In genomic region chr19:43647261-43647660, GRCm38 (mm10) we compare ENCODE assay signal across 28 mouse cellular contexts. TPM values are rescaled to one million over a fixed set of nuclear protein-coding genes. Genes with fewer than 3 reads are reported as not detected.
DNase-seq lines count a peak whose midpoint lies in the region; ATAC-seq and TF ChIP-seq lines count a peak whose summit lies in the region.
"Had no signal": no experiment of that assay in that cellular context is flagged by ENCODE, and none has a peak within 500 bp of the region (broad histone marks: within the 10 kb centered on the region; RNA-seq: fewer than 3 reads in every experiment).

No protein-coding gene starts in this region.

- peaks cover 33% of the 10 kb centered on the region; the same call in 1 of the 2 replicates for H3K4me1 ChIP-seq in spleen, adult 2 months (ENCODE audit: control insufficient read depth, insufficient read depth, insufficient read length)
- peaks cover 19% of the 10 kb centered on the region for H3K4me1 ChIP-seq in bone marrow, adult 2 months (ENCODE audit: control insufficient read depth, insufficient read depth, low read length)
- H3K4me1 ChIP-seq: embryonic facial prominence, embryonic 12.5 days; hindbrain, embryonic 12.5 days; hindbrain, embryonic 15.5 days had no signal

- TF ChIP-seq POLR2A in spleen, adult 2 months (IDR thresholded peaks at IDR 0.05; ENCODE audit: low read depth, low read length): no peak; the same call in 1 of the 2 replicates
- TF ChIP-seq POLR2A in bone marrow, adult 2 months (IDR thresholded peaks at IDR 0.05; ENCODE audit: borderline replicate concordance, control insufficient read depth, low read depth, low read length): no peak

- no peaks in the 10 kb centered on the region for H3K36me3 ChIP-seq in spleen, adult 2 months (ENCODE audit: control insufficient read depth, insufficient read depth, low read length)
- H3K36me3 ChIP-seq: embryonic facial prominence, embryonic 12.5 days; embryonic facial prominence, embryonic 15.5 days; hindbrain, embryonic 12.5 days; hindbrain, embryonic 15.5 days had no signal

- H3K27ac ChIP-seq in spleen, adult 2 months (ENCODE audit: insufficient read depth, low read length): peak overlapping the region; percentile 89
- peak overlapping the region; percentile 66; the same call in 1 of the 2 replicates for H3K27ac ChIP-seq in bone marrow, adult 2 months (ENCODE audit: control insufficient read depth, insufficient read depth, low read depth, low read length, poor library complexity)
- H3K27ac ChIP-seq: embryonic facial prominence, embryonic 12.5 days; embryonic facial prominence, embryonic 15.5 days; gastrocnemius, adult 2 months; hindbrain, embryonic 12.5 days; hindbrain, embryonic 15.5 days had no signal

- no peaks in the 10 kb centered on the region for H3K27me3 ChIP-seq in spleen, adult 2 months (ENCODE audit: control insufficient read depth, insufficient read depth, low read length)
- H3K27me3 ChIP-seq: hindbrain, embryonic 12.5 days; hindbrain, embryonic 15.5 days had no signal

- 26% methylated on average over 9 of the region's 9 CpGs for WGBS in spleen, adult 2 months
- WGBS in bone marrow, adult 2 months: 28% methylated on average over 9 of the region's 9 CpGs

- ATAC-seq in neutrophil, adult 5-6 weeks (ENCODE audit: extremely low read depth, insufficient number of reproducible peaks, low FRiP score, poor library complexity, severe bottlenecking): peak; percentile 31; the same call in 1 of the 2 replicates
- ATAC-seq: CD4-positive, CD25-positive, alpha-beta regulatory T cell, adult 4 months; forebrain, embryonic 14.5 days; forebrain, postnatal 0 days had no signal

- peak overlapping the region; percentile 41; the same call in 1 of the 2 replicates for H3K4me3 ChIP-seq in spleen, adult 2 months (ENCODE audit: extremely low read depth, insufficient read depth, insufficient read length)
- H3K4me3 ChIP-seq in bone marrow, adult 2 months (replicated peaks; ENCODE audit: control insufficient read depth, low read depth, low read length): no peak overlapping the region
- H3K4me3 ChIP-seq: embryonic facial prominence, embryonic 12.5 days; embryonic facial prominence, embryonic 15.5 days; gastrocnemius, adult 2 months; hindbrain, embryonic 12.5 days; hindbrain, embryonic 15.5 days had no signal

- no peak for TF ChIP-seq CTCF in spleen, adult 2 months (IDR thresholded peaks at IDR 0.05; ENCODE audit: extremely low read depth, insufficient read depth, insufficient read length, insufficient replicate concordance)
- TF ChIP-seq CTCF in bone marrow, adult 2 months (IDR thresholded peaks at IDR 0.05; ENCODE audit: control insufficient read depth, insufficient read depth, low read length): no peak

- DNase-seq in spleen, adult 2 months (ENCODE audit: low read depth in 1 of 2, low spot score in 2 of 2): peak; percentile 24 to 26
- no peak for DNase-seq in spleen, adult 18-20 months
- DNase-seq in layer of hippocampus, adult 9-11 months: no peak
- no peak for DNase-seq in liver
- DNase-seq: adrenal gland, adult 8-10 months; adrenal gland, postnatal 25 days; cerebellum, adult 11 months; cerebellum, adult 2 months; cerebellum, adult 9-11 months; cerebellum, postnatal 25 days; forebrain, postnatal 0 days; gastrocnemius, adult 2 months; gastrocnemius, postnatal 14 days had no signal

RNA-seq across cellular contexts. Expression of gene Slc25a28, which starts 27.4 kb away (rescaled TPM):
- 56.4 and 76.9 TPM in 2 replicates for polyA plus RNA-seq in spleen, adult 2 months (2012; rRNA removed)
- polyA plus RNA-seq in bone marrow, adult 2 months (2011; ENCODE audit: insufficient read depth, insufficient read length, low replicate concordance, missing spikeins): 55.6 and 92.8 TPM in 2 replicates
- 89.6 and 93.3 TPM in 2 replicates for total RNA-seq in neutrophil, adult 5-6 weeks (2017)

RNA-seq across cellular contexts. Expression of gene Nkx2-3, which starts 35.1 kb away (rescaled TPM):
- polyA plus RNA-seq in spleen, adult 2 months (2012; rRNA removed): 7.4 and 11.6 TPM in 2 replicates
- polyA plus RNA-seq in bone marrow, adult 2 months (2011; ENCODE audit: insufficient read depth, insufficient read length, low replicate concordance, missing spikeins): not detected in 2 replicates
- not detected in 2 replicates for total RNA-seq in neutrophil, adult 5-6 weeks (2017)
- total RNA-seq: adrenal gland, adult 8-10 months; adrenal gland, postnatal 25 days; gastrocnemius, adult 2 months; gastrocnemius, postnatal 14 days; gastrocnemius, postnatal 4 days; heart, adult 8-10 months; heart, postnatal 25 days; MEL had no signal
- polyA plus RNA-seq: CD4-positive, CD25-positive, alpha-beta regulatory T cell, adult 4 months; cerebellum, adult 2 months; heart, embryonic 11.5 days; heart, embryonic 14.5 days; heart, postnatal 0 days had no signal

RNA-seq across cellular contexts. Expression of gene Entpd7, which starts 42.2 kb away (rescaled TPM):
- polyA plus RNA-seq in spleen, adult 2 months (2012; rRNA removed): 3.5 and 4.6 TPM in 2 replicates
- 4.4 and 8.0 TPM in 2 replicates for polyA plus RNA-seq in bone marrow, adult 2 months (2011; ENCODE audit: insufficient read depth, insufficient read length, low replicate concordance, missing spikeins)
- total RNA-seq in neutrophil, adult 5-6 weeks (2017): 5.1 and 10.2 TPM in 2 replicates

Comparison
In these comparisons a context has a peak if more than half of its experiments do, and no peak if none do; other contexts are left out.
1. DNase-seq: peak in spleen, adult 2 months (2 of 2); none in spleen, adult 18-20 months (0 of 2), layer of hippocampus, adult 9-11 months (single experiment) and liver (single experiment).